Mouse (Mus musculus) midbrain, postnatal 0 days (tissue): ENCODE data around the gene Prdm16. TPM values are rescaled to one million over a fixed set of nuclear protein-coding genes. Genes with fewer than 3 reads are reported as not detected.

Experiments used
- ATAC-seq: fragments of 200-750 bp; cut with Nextera tagmentation; 2 replicates; pipeline ENCODE4 v1.8.0; 2017; ENCODE audit warnings: moderate number of reproducible peaks, mild to moderate bottlenecking, moderate TSS enrichment, moderate library complexity; ENCODE audit not compliant: low FRiP score
- DNase-seq: peaks from one replicate; pipeline ENCODE4 v3.0.0-alpha.2; 2015; ENCODE audit warnings: low spot score
- H3K27ac ChIP-seq: fragments of 300-500 bp; sonication (generic); 2 replicates; pipeline ENCODE4 v1.5.1; 2014; ENCODE audit warnings: low read depth, mild to moderate bottlenecking, low read length, mixed read lengths
- H3K27me3 ChIP-seq: fragments of 300-500 bp; sonication (generic); 2 replicates; pipeline ENCODE4 v1.6.1; 2014; ENCODE audit warnings: low read length, control low read depth, mixed read lengths; ENCODE audit not compliant: insufficient read depth
- H3K36me3 ChIP-seq: fragments of 300-500 bp; sonication (generic); 2 replicates; pipeline ENCODE4 v1.6.1; 2014; ENCODE audit warnings: low read length, control low read depth, mixed read lengths; ENCODE audit not compliant: insufficient read depth
- H3K4me1 ChIP-seq: fragments of 300-500 bp; sonication (generic); 2 replicates; pipeline ENCODE4 v1.6.1; 2014; ENCODE audit warnings: mild to moderate bottlenecking, control low read depth, antibody characterized with exemption, low read length, mixed read lengths; ENCODE audit not compliant: insufficient read depth
- H3K4me2 ChIP-seq: fragments of 300-500 bp; sonication (generic); 2 replicates; pipeline ENCODE4 v1.6.1; 2014; ENCODE audit warnings: low read depth, mild to moderate bottlenecking, low read length, mixed read lengths; ENCODE audit not compliant: poor library complexity, severe bottlenecking
- H3K4me3 ChIP-seq: fragments of 300-500 bp; sonication (generic); 2 replicates; pipeline ENCODE4 v1.5.1; 2014; ENCODE audit warnings: low read depth, mild to moderate bottlenecking, low read length, moderate library complexity
- H3K9ac ChIP-seq: fragments of 300-500 bp; sonication (generic); replicated peaks from 2 replicates; pipeline ENCODE4 v1.6.1; 2014; ENCODE audit warnings: mild to moderate bottlenecking, low read length, moderate library complexity, mixed read lengths; ENCODE audit not compliant: poor library complexity, severe bottlenecking
- H3K9me3 ChIP-seq: fragments of 300-500 bp; sonication (generic); 2 replicates; pipeline ENCODE4 v1.6.1; 2016; ENCODE audit warnings: low read length, control low read depth
- CTCF ChIP-seq: IDR thresholded peaks from 2 replicates; pipeline ENCODE4 v1.5.1; 2016; ENCODE audit warnings: antibody characterized with exemption, mild to moderate bottlenecking
- WGBS: fragments of 180-500 bp; shearing (Covaris S2); extraction: QIAGEN DNeasy Blood & Tissue Kit; methylation state at CpG from one replicate; pipeline ENCODE4 v1.1.7; 2014; 5-methylcytosine and 5-hydroxymethylcytosine counted together
- polyA plus RNA-seq: library from polyadenylated mRNA; unstranded; fragments of >200 nt; fragmentation: Nextera tagmentation; extraction: Ambion mirVana; gene quantifications from 2 replicates; pipeline ENCODE4 v1.2.1, GENCODE M21; 2015
- total RNA-seq: library from RNA; depleted of rRNA; stranded (reverse); fragments of >200 nt; gene quantifications from 2 replicates; pipeline ENCODE4 v1.2.3, GENCODE M21; 2014

The Prdm16 gene
- total and polyA plus RNA-seq, 2 experiments from 2014 or later: 9.3 to 10.7 TPM

GRCm38 (mm10) chr4:154541632-154542276 lies 94.9 kb downstream of the Prdm16 start:
- Histone ChIP-seq H3K4me1 (peaks cover 12% of the 10 kb centered on the region), H3K36me3 (no peaks in the 10 kb centered on the region), H3K9me3 (no peaks in the 10 kb centered on the region), H3K27ac (no peak overlapping the region), H3K9ac (no peak overlapping the region), H3K4me3 (no peak overlapping the region), H3K27me3 (0 out of 2 replicates have a peak, but pooled peaks cover 3% of the 10 kb centered on the region), H3K4me2 (no peak overlapping the region)
- 75% methylated on average over 9 of the region's 9 CpGs for WGBS
- no peak for DNase-seq
- TF ChIP-seq CTCF: no peak
- ATAC-seq: no peak

- WGBS: 32% methylated on average over 10 of the region's 10 CpGs
- H3K9ac ChIP-seq: no peak overlapping the region
- no peaks in the 10 kb centered on the region for H3K9me3 ChIP-seq
- H3K4me2 ChIP-seq: no peak overlapping the region
- H3K36me3 ChIP-seq: no peaks in the 10 kb centered on the region
- TF ChIP-seq CTCF: no peak
- ATAC-seq (no peak), DNase-seq (no peak)
- peaks cover 12% of the 10 kb centered on the region for H3K4me1 ChIP-seq
- H3K27me3 ChIP-seq: 0 out of 2 replicates have a peak, but pooled peaks cover 3% of the 10 kb centered on the region
- H3K27ac ChIP-seq: no peak overlapping the region
- no peak overlapping the region for H3K4me3 ChIP-seq
These were observed 96.0 kb downstream of the Prdm16 start for GRCm38 (mm10) chr4:154540671-154541070.

DNA sequence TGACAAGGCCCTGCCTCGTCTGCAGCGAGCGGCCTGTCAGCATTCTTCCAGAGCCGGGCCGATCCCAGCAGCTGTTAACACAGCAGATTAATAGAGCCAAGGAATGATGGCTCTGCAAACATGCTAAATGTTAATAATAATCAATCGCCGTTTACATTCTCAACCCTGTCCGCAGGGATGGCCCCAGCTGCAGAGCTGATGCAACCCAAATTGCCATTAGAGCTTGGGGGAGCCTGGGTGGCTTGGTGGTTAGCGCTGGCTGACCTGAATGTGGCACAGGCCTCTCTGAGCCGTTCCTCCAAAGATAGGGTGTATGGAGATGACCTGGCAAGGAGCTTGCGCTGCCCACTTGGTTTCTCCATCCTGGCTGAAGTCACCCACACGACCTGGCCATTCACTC lies 97.0 kb downstream of the Prdm16 start:
- no peak for DNase-seq
- 0 out of 2 replicates have a peak, but pooled peaks cover 3% of the 10 kb centered on the region for H3K27me3 ChIP-seq
- ATAC-seq: no peak
- no peak for TF ChIP-seq CTCF
- no peaks in the 10 kb centered on the region for H3K36me3 ChIP-seq
- no peak overlapping the region for H3K4me2 ChIP-seq
- no peak overlapping the region for H3K9ac ChIP-seq
- no peak overlapping the region for H3K4me3 ChIP-seq
- 83% methylated on average over 12 of the region's 12 CpGs for WGBS
- H3K4me1 ChIP-seq: peaks cover 12% of the 10 kb centered on the region
- H3K9me3 ChIP-seq: no peaks in the 10 kb centered on the region
- no peak overlapping the region for H3K27ac ChIP-seq

GRCm38 (mm10) chr4:154538727-154539126 lies 97.9 kb downstream of the Prdm16 start:
- 91% methylated on average over 4 of the region's 4 CpGs for WGBS
- H3K9me3 ChIP-seq: no peaks in the 10 kb centered on the region
- H3K9ac ChIP-seq: no peak overlapping the region
- H3K27ac ChIP-seq: no peak overlapping the region
- no peaks in the 10 kb centered on the region for H3K36me3 ChIP-seq
- no peaks in the 10 kb centered on the region for H3K27me3 ChIP-seq
- DNase-seq (no peak), ATAC-seq (no peak)
- no peak overlapping the region for H3K4me3 ChIP-seq
- TF ChIP-seq CTCF: no peak
- H3K4me1 ChIP-seq: peaks cover 12% of the 10 kb centered on the region
- no peak overlapping the region for H3K4me2 ChIP-seq

DNA sequence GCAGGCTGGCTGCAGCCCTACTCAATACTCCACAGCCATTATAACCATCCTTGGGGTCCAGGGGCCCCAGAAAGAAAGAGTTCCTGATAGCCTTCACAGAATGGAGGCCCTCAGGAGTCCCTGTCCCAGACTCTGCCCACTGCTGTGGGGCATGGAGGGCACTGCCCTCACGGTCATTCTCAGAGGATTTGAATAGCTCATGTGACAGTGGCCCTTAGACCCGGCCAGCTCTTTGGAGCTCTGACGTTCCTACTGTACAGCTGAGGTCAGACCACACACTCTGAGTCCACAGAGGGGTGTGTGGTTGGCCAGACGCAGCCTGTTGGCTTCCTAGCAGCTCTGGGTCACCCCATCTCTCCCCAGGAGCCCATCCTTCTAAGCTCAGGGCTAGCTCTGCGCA lies 100.6 kb downstream of the Prdm16 start:
- Histone ChIP-seq H3K4me3 (no peak overlapping the region), H3K36me3 (no peaks in the 10 kb centered on the region), H3K27me3 (no peaks in the 10 kb centered on the region), H3K4me1 (peaks cover 7% of the 10 kb centered on the region; the same call in 1 of the 2 replicates), H3K27ac (no peak overlapping the region), H3K4me2 (no peak overlapping the region), H3K9ac (no peak overlapping the region), H3K9me3 (no peaks in the 10 kb centered on the region)
- DNase-seq: no peak
- no peak for ATAC-seq
- WGBS: 76% methylated on average over 5 of the region's 5 CpGs
- no peak for TF ChIP-seq CTCF

DNA sequence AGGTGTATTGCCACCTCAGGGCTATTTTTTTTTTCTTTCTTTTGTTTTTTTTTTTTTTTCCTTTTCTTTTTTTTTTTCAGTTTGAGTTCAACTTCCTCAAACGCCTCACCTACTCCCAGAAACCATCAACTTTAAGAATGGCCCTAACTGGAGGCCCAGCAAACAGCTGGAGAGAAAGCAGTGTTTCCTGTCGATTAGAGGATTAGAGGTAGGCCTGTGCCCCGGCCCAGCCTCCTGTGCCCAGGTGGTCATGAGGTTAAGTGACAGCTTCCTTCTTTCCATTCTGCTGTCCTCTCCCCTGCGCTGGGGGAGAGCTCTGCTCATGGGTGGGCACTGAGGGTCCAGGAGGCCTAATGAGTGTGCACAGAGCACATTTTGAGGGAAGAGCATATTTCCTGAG lies 105.3 kb downstream of the Prdm16 start:
- Histone ChIP-seq H3K9me3 (no peaks in the 10 kb centered on the region), H3K36me3 (no peaks in the 10 kb centered on the region), H3K27me3 (no peaks in the 10 kb centered on the region), H3K27ac (no peak overlapping the region), H3K9ac (no peak overlapping the region), H3K4me3 (no peak overlapping the region), H3K4me1 (no peaks in the 10 kb centered on the region), H3K4me2 (no peak overlapping the region)
- 62% methylated on average over 4 of the region's 4 CpGs for WGBS
- ATAC-seq (no peak), DNase-seq (no peak)
- no peak for TF ChIP-seq CTCF
